Mouse (Mus musculus): Measurements from ENCODE around the gene Rbm3. TPM values are rescaled to one million over a fixed set of nuclear protein-coding genes. Genes with fewer than 3 reads are reported as not detected.
A peak's percentile ranks its signal among the peaks of the same experiment; 100 is the strongest.

Gene Rbm3
- total RNA-seq (2021), result 100 to 1,000 TPM; 346 to 406 TPM

- DNase-seq, result peak; percentile 88
- intact Hi-C loops (cut with DNase I), result no loop called here
Observed at GRCm38 (mm10) chrX:8145153-8145991, at the start of gene Rbm3. Rbm3 (minus strand) TSS chrX:8145880.

- peak; percentile 32 for DNase-seq
- intact Hi-C loops (cut with DNase I), result no loop called here
Observed at GRCm38 (mm10) chrX:8193419-8193723, 47.7 kb upstream of the Rbm3 start, which contains the start of gene Ebp. Ebp (minus strand) TSS chrX:8193512.

GRCm38 (mm10) chrX:8192640-8193418 lies 47.1 kb upstream of the Rbm3 start:
- intact Hi-C loops (cut with DNase I), result no loop called here
- peak; percentile 82 for DNase-seq

- intact Hi-C loops (cut with DNase I), result no loop called here
Observed at GRCm38 (mm10) chrX:8192126-8192639, 46.5 kb upstream of the Rbm3 start.

GRCm38 (mm10) chrX:8182871-8183540 lies 37.3 kb upstream of the Rbm3 start:
- DNase-seq, result no peak
- intact Hi-C loops (cut with DNase I), result no loop called here

More at GRCm38 (mm10) chrX:8192126-8192639, 46.5 kb upstream of the Rbm3 start:
- DNase-seq, result no peak

GRCm38 (mm10) chrX:8179646-8180045 lies 34.0 kb upstream of the Rbm3 start:
- intact Hi-C loops (cut with DNase I), result no loop called here
- DNase-seq, result no peak

GRCm38 (mm10) chrX:8178871-8179270 lies 33.2 kb upstream of the Rbm3 start:
- intact Hi-C loops (cut with DNase I), result no loop called here
- DNase-seq, result no peak

- intact Hi-C loops (cut with DNase I), result no loop called here
- DNase-seq, result peak; percentile 87
Observed at GRCm38 (mm10) chrX:8175504-8176385, 30.1 kb upstream of the Rbm3 start, which contains the start of gene Tbc1d25. Tbc1d25 (minus strand) TSS chrX:8176181.

GRCm38 (mm10) chrX:8175169-8175503 lies 29.5 kb upstream of the Rbm3 start:
- DNase-seq, result no peak
- intact Hi-C loops (cut with DNase I), result no loop called here

- intact Hi-C loops (cut with DNase I), result no loop called here
Observed at GRCm38 (mm10) chrX:8167716-8168647, 22.3 kb upstream of the Rbm3 start.

GRCm38 (mm10) chrX:8164471-8164870 lies 18.8 kb upstream of the Rbm3 start:
- DNase-seq, result no peak
- intact Hi-C loops (cut with DNase I), result no loop called here

More at GRCm38 (mm10) chrX:8167716-8168647, 22.3 kb upstream of the Rbm3 start:
- no peak for DNase-seq

GRCm38 (mm10) chrX:8163076-8163475 lies 17.4 kb upstream of the Rbm3 start:
- DNase-seq, result no peak
- intact Hi-C loops (cut with DNase I), result no loop called here

GRCm38 (mm10) chrX:8143750-8144149 lies 1.9 kb downstream of the Rbm3 start:
- DNase-seq, result peak; percentile 27
- intact Hi-C loops (cut with DNase I), result no loop called here

- intact Hi-C loops (cut with DNase I), result no loop called here
- DNase-seq, result no peak
Observed at GRCm38 (mm10) chrX:8142948-8143347, 2.7 kb downstream of the Rbm3 start.

GRCm38 (mm10) chrX:8141058-8141457 lies 4.6 kb downstream of the Rbm3 start:
- DNase-seq, result no peak
- intact Hi-C loops (cut with DNase I), result no loop called here

GRCm38 (mm10) chrX:8140446-8140845 lies 5.2 kb downstream of the Rbm3 start:
- no peak for DNase-seq
- intact Hi-C loops (cut with DNase I), result no loop called here

GRCm38 (mm10) chrX:8139480-8139879 lies 6.2 kb downstream of the Rbm3 start:
- intact Hi-C loops (cut with DNase I), result no loop called here
- no peak for DNase-seq

GRCm38 (mm10) chrX:8135886-8136285 lies 9.8 kb downstream of the Rbm3 start:
- DNase-seq, result no peak
- intact Hi-C loops (cut with DNase I), result no loop called here
